Mouse (Mus musculus): Measurements from ENCODE around the gene Igfbp1.
A peak's percentile ranks its signal among the peaks of the same experiment; 100 is the strongest.
"Not testable (repeated sequence)": the region's sequence is repeated elsewhere in the genome, so short reads cannot be mapped to it uniquely, and the experiment has no call there.

The Igfbp1 gene

DNA sequence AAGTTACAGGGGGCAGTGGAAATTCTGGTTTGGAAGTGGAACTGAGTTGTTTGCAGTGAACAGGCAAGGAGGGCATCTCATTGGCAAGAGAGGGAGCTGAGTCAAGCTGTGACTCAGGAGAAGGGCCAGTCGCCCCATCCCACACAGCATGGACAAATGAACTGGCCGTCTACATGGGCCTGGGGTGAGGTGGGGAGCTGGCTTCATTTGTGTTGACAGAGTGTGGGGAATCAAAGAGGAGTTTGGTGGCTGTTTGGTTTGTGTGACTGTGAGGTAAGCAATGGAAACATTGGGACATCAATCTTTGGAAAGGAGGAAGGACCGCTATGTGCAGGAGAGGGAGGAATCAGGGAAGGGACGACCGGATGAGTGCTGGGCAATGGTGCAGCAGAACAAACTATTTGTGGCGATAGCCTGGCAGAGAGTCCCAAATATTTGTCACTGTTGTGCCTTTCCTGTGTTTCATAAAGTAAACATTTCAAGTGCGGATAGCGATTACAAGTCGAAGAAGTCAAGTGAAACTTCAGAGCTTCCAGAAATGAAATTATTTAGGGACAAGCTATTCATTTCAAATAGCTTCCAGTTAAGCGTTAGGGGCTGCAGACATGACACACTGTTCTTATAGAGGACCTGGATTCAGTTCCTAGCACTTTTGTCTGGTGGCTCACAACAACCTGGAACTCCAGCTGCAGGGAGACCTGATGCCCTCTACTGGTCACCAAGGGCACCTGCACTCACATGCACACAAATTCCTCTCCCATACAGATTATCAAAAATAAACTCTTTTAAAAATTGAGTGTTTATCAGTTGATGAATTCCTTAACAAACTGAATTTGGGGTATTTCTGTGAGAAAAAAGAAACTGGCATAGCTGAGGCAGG, 2.9 kb upstream of the Igfbp1 start:
- DNase-seq (ENCODE audit: low spot score in 2 of 2): no peak

DNA sequence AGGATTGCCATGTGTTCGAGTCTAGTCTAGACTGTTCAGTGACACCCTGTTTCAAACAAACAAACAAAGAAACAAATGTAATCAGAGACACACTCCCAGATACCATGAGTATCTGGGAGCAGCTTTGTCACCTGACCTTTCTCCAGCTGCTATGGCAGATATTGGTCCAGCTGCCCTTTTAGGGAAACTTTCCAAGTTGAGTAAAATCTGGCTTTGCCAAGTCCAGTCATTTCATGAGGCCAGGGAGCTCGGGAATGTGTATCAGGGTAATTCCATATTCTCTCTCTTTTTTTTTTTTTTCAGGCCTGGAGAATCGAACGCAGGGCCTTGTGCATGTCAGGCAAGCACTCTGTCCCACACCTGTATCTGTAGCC, 2.3 kb upstream of the Igfbp1 start:
- no peak for DNase-seq (ENCODE audit: low spot score in 2 of 2)

GRCm38 (mm10) chr11:7198006-7198405, 424 bp downstream of the Igfbp1 start:
- DNase-seq (ENCODE audit: low spot score in 2 of 2): no peak

DNA sequence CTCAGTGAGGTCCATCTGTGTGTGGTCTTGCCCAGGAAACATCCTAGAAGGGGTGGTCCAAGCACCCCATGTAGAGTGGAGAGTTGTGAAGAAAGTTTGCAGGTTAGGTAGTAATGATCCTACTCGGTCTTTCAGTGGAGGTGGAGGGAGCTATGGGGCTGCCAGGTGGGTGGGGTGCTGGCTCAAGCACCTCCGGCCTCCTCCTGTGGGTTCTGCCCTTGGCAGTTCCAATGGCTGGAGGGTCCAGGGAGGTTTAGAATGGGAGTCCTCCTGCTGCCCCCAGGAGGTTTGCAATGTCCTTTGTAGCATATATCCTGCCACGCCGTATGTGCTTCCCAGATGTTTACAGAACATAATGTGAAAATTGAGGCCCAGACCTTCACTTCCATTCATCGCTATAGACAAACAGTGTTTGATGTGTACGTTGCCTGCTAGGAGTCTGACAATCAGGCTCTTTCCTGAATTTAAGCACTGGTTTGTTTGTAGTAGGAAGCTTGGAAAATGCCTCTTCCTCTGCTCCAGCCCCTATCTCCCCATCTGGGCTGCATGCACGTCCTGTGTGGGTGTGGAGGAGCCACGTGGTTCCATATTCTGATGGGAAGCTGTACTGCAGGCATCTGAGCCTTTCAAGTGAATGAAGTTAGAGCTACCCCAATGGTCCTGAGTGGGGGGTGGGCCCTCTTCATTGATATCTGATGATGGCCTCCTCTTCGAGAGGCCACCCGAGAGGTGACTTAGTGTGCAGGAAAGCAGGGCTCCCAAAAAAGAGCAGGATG, 1.1 kb downstream of the Igfbp1 start:
- DNase-seq (ENCODE audit: low spot score in 2 of 2): no peak

DNA sequence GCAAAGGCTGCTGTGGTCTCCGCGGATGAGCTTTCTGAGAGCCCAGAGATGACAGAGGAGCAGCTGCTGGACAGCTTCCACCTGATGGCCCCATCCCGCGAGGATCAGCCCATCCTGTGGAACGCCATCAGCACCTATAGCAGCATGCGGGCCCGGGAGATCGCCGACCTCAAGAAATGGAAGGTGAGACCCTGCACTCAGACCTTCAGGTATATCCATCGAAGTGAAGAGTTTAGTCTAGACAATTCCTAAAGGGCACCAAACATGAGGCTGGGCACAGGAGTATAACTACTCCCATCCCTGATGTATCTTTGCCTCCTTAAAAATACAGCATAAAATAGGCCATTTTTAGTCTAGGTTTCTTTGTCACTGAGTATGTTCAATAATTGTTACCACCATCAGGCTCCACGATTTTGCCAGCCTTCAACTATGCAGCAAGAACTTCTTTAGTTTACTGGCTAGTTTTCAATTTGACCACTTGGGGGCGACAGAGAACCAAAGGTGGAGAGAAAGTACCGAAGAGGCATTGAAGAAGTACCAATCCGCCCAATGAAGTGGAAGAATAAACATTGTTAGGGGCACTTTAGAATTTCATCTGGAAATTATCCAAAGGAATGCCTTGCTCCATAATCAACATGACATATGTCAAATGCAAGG, 2.3 kb downstream of the Igfbp1 start:
- no peak for DNase-seq (ENCODE audit: low spot score in 2 of 2)

DNA sequence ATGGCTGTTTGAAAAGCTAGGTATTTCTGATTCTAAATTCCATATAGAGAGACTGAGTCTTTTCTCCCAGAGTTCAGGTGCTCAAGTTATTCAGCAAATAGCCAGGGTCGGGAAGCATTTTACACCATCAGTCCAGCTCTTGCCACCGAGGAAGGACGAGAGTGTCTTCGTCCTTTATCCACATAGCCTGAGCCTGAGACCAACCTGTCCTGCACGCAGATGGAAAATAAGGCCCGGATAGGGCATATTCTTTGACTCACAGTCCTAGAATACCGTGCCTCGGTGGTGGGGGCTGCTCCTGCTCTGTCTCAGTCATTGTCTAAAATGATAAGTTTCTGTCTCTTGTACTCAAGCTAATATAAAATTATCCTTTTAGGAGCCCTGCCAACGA, 2.8 kb downstream of the Igfbp1 start:
- no peak for DNase-seq (ENCODE audit: low spot score in 2 of 2)

DNA sequence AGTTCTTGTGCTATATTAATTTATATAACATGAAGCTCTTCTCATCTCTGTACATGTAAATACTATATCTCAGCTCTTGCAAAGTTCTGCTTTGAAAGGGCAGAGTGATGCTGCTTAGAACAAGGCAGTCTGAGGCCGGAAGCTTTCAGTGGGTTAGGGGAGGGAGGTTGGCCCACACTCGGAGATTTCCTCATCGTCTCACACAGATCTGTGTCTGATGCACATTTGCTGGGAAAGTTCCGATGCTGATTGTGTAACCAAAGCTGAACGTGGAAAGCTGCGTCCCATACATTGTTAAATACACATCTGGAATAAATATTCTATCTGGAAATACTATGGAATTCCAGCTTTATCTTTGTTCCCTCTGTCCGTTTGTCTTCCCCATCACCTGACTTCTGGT, 4.6 kb downstream of the Igfbp1 start:
- no peak for DNase-seq (ENCODE audit: low spot score in 2 of 2)

DNA sequence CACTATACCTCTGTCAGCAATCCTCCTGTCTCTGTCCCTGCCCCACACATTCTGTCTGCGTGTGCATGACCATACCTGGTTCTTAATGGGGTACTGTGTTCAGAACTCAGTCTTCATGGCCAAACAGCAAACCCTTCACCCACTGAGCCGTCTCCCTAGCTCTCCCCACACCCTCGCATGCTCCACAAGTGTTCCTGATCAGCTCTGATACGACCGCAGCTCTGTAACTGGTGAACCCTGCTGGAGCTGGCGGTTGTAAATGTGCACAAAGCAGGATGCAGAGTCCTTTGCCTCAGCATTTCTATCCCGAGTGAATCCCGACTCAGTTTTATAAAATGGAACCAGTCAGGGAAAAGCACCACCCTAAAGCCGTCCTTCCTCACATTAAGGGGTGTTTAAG, 6.3 kb downstream of the Igfbp1 start:
- DNase-seq (ENCODE audit: low spot score in 2 of 2): no peak

DNA sequence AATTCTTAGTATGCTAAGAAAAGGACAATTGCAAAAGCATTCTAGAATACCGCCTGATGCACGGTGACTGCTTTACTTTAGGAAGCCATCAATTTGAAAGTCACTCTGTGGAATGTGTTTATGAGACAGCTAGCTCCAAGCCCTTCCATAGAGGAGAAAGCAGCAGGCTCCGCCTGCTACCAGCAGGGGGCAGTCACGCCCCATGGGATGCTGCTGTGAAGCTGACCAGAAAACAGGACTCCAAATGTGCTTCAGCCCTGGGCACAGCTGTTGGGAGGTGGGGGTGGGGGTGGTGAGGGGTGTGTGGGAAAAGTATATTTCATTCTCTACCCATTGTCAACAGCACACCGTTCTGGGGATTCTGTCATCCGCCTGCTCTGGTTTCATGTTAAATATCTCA, 12.8 kb downstream of the Igfbp1 start:
- DNase-seq (ENCODE audit: low spot score in 2 of 2): peak; percentile 53 to 70

DNA sequence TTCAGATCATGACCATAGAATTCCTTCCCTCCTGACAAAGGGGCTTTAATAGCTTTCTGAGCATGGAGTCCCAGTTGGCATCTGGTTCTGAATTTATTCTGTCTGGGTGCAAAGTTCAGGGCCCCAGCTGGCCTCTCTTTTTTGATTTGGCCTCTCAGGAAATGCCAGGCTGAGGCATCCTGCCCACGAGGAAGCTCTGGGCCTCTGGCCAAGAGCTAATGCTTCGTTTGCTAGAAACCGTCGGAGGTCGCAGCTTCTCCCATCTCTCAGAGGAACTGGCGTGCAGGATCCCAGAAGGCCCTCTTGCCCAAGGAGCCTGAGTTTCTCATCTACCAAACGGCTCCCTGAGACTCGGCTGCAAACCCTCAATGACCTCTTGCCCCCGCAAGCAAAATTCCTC, 13.6 kb downstream of the Igfbp1 start:
- DNase-seq (ENCODE audit: low spot score in 2 of 2): no peak

- no peak for DNase-seq (ENCODE audit: low spot score in 2 of 2)
Measured at GRCm38 (mm10) chr11:7212126-7212798, 14.7 kb downstream of the Igfbp1 start.

GRCm38 (mm10) chr11:7213161-7213500, 15.5 kb downstream of the Igfbp1 start:
- no peak for DNase-seq (ENCODE audit: low spot score in 2 of 2)

- peak; percentile 76 to 83 for DNase-seq (ENCODE audit: low spot score in 2 of 2)
Measured at GRCm38 (mm10) chr11:7213501-7214341, 16.1 kb downstream of the Igfbp1 start, which contains the start of gene Igfbp3. Gene Igfbp3, minus strand, starts transcription at chr11:7213923.

GRCm38 (mm10) chr11:7214342-7214660, 16.7 kb downstream of the Igfbp1 start:
- no peak for DNase-seq (ENCODE audit: low spot score in 2 of 2)

DNA sequence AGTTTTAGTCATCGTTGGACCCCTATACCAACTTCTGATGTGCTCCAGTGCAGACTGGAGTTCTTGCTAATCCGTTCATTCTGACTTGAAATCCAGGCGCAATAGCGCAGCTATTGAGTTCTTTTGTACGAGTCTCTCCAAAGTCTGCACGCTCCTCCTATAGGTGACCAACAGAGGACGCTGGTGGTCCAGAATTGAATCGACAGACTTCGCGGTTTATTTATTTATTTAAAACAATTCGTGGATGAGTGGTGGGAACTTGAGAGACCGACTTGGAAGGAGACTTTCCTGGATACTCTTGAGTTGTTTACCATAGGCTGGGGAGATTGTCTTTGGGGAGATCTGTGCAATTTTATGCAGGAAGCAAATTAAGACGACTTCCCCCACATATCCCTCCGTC, 17.2 kb downstream of the Igfbp1 start:
- peak in 1 of 2 experiments; percentile 60 for DNase-seq (ENCODE audit: low spot score in 2 of 2)

- DNase-seq (ENCODE audit: low spot score in 2 of 2): peak in 1 of 2 experiments; percentile 60
Measured at GRCm38 (mm10) chr11:7215703-7216102, 18.1 kb downstream of the Igfbp1 start.

- DNase-seq (ENCODE audit: low spot score in 2 of 2): not testable (repeated sequence)
Measured at GRCm38 (mm10) chr11:7221826-7222225, 24.2 kb downstream of the Igfbp1 start.

- peak in 1 of 2 experiments; percentile 27 for DNase-seq (ENCODE audit: low spot score in 2 of 2)
Measured at GRCm38 (mm10) chr11:7226200-7226599, 28.6 kb downstream of the Igfbp1 start.

DNA sequence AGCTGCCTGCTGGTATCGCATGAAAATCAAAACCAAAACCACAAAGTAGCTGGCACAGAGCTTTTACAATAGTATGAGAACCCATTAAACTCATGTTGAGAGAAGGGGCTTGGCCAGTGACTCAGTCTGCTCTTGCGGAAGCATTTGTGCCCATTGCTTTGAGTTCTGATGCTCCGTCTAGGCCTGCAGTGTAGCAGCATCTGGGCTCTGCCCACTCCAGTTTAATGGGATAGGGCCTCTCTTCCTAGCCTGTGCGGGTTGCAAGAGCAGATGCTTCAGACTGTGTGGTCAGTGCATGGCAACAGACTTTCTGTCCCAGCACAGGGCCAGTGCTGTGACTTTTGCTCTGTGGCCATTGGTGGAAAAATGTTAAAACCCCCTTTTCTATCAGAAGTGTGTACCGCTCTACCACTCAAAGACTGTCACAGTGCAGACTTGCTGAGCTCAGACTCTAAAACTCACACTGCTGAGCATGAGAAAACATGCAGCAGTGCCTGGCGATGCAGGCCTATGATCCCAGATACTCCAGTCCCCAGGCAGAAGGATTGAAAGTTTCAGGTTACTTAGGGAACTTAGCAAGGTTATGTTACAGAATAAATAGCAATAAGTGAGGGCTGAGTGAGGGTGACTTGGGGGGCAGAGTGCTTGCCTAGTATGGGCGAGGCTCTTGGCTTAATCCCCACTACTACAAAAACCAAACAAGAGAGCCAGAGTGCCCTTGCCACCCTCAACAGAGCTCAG, 29.4 kb downstream of the Igfbp1 start:
- DNase-seq (ENCODE audit: low spot score in 2 of 2): no peak

GRCm38 (mm10) chr11:7228107-7228506, 30.5 kb downstream of the Igfbp1 start:
- DNase-seq (ENCODE audit: low spot score in 2 of 2): no peak
